Mouse (Mus musculus) brain, adult 2 months (tissue): ENCODE measurements around the gene Chrm4.
A peak's percentile ranks its signal among the peaks of the same experiment; 100 is the strongest.

Source experiments
- DNase-seq: peaks from one replicate; pipeline ENCODE4 v3.0.0; 2011; ENCODE audit warnings: low read depth, low spot score

Gene Chrm4

DNA sequence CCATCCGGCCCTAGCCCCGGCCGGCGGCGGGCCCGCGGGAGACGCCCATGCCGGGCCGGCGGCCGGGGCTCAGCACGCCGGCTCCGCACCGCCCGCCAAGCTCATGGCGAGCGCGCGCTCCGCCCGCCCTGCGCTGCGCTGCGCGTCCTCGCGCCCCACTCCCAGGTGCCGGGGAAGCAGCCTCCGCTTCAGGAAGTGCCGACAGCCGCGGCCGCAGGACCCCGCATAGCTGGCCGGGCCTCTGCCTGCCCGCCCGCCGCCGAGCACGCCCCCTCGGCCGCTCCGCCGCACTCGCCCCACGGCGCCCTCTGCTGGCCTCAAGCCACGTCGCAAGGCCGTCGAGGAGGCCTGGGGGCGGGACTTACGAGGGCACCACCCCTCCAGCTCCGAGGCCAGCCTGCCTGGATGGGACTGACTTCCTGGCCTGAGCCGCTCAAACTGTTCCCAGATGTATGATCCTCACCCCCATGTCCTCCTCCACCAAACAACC is 36.4 kb downstream of the Chrm4 start:
- DNase-seq, result peak; percentile 96

DNA sequence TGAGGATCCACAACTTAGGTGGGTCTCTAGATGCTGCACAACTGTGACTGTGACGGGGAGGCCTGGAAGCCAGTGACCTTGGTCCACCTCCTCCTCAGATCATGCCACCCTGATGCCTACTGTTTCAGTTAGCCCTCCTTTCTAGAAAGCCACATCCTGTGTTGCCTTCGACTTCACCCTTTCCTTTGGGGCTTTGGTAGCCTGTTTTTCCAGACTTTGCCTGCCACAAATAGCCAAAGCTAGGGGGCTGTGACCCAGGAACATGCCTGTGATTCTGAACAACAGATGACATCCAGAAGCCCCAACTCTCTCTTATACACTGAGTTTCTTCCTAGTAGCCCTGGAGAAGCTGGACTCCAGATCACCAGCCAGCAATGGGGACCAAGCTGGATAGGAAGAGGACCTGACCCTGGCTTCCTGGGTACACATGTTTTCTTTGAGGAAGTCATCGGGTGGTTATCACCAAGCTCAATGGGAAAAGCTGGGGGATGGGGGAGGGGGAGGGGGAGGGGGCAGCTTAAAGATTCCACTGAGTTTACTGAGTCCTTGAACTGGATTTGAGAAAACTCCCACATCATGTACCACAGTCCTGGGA is 37.7 kb downstream of the Chrm4 start:
- no peak for DNase-seq

DNA sequence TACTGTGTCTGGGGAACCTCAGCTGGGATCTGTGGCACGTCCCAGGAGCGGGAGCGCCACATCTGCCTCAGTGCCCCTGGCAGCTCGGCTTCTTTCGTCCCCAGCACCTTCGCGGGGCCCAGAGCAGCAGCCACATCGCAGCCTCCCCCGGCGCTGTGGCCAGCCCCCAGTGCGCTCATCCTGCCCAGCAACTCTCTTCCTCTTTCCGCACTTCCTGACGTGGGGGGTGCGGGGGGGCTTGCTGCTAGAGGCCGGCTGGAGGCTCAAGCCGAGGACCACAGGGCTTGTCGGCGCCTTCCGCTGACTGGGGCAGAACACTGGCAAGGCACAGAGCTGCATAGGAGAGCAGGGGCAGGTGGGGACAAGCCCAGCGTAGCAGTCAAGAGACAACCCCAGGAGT is 38.4 kb downstream of the Chrm4 start:
- no peak for DNase-seq

DNA sequence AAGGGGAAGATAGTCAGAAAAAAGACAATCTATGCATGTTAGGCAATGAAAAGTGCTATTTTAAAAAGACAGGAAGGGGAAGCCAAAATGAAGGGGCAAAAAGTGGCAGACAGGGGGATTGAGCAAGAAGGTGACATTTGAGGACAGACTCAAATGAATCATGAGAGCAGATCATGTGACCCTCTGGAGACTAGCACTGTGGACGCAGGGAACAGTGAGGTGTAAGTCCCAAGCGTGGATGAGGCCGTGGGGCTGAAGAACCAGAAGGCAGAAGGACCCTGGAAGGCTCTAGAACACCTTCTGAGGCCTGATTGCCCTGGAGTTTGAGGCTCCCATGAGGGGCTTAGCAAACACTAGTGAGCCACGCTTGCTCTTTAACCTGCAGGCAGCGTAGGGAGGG is 39.3 kb downstream of the Chrm4 start:
- DNase-seq, result no peak

DNA sequence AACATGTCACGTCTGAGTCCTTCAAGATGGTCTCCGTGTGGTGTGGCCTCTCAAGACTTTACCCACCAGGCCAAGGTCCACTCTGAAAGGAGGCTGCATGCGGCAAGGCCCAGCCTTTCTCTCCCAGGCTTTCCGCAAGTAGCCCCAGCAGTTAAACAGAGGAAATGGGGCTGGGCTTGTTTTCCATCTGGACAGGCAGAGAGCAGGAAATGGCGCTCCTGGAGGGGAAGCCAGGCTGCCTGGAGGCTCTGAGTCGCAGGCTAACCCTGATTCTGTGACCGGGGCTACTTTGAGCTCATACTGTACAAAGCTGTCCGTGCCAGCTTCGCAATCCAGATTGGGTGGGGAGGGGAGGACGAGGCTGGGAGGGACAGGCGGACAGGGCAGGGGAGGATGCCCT is 40.9 kb downstream of the Chrm4 start:
- DNase-seq, result no peak

DNA sequence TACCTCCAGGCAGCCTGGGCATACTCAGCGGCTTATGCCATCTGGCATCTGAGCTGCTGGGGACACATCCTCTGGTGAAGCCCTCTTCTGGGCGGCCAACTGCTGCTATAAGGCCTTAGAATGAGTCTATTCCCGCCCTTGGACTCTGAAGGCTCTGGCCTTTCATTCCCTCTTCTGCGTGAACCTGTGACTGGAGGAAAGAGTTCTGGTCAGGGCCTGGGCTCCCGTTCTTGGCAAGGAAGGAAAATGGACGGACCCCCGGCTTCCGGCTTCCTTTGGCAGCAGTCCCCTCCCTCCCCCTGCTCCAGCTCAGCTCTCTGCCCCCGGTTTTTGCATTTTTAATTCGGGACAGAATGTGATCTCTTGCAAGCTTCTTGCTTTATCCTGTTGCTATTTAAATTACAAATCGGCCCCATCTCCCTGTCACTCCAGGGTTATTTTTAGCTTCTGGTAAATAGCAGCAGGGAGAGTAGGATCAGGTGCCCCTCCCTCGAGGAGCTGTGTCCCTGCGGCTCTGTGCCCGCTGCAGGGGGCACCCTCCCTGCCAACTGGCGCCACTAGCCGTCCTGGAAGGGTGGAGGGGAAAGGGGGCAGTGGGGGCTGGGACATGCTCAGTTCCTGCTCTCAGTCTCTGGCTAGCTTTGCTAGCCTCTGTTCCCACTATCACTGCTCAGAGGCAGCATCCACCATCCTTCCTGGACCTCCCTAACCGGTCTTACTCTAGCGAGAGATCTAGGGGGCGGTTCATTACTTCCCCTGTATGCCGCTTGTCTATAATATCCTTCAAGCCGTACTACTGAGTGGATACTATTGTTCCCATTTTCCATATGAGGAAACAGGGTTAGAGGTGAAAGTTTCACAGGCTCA is 44.4 kb downstream of the Chrm4 start:
- peak; percentile 94 for DNase-seq

DNA sequence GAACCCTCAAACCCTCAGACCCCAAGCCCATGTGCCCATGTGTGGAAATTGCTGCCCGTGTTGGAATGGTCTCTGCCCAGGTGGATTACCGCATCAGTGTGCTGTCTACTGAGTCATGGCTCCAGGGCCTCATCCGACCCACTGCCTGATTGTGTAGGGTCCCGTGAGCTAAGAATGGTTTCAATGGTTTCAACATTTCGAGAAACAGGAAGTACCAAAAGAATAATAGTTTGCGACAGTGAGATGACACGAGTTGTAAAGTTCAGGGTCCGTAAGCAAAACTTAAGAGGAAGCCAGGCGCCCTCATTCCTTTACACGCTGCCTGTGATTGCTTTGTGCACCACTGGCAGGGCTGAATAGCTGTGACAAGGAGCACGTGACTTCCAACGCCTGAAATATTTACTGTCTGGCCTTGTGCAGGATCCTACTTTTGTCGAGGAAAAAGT is 45.1 kb downstream of the Chrm4 start:
- DNase-seq, result peak; percentile 56

DNA sequence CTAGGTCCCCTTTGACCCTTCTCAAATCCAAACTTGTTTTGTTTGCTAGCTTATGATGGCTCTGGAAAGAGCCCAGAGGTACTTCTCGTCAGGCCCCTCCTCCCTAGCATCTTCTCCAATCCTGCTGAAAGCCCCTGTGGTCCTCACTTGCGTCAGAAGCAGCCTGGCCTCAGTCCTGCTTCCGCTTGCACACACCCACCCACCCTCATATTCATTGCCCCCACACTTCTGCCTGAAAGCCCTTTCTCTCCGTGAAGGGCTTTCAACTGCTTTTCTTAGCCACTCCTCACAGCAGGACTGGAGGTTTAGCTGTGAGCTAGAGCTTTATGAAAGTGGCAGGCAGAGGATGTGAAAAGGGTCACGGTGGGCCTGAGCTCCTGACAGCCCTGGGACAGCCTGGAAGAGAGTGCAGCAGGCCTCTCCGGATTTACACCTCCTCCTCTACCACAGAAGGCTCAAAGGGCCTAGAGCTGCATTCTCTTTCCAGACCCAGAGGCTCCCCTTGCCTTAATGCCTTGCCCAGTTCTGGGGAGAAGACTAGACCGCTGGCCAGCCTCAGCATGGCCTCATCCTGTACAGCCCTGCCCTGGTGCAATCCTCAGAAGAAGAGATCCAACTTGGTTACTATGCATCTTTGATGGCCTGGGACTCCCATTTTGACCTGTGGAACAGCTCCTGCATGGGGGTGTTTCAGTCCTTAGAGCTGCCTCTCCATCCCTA is 46.5 kb downstream of the Chrm4 start:
- peak; percentile 71 for DNase-seq

DNA sequence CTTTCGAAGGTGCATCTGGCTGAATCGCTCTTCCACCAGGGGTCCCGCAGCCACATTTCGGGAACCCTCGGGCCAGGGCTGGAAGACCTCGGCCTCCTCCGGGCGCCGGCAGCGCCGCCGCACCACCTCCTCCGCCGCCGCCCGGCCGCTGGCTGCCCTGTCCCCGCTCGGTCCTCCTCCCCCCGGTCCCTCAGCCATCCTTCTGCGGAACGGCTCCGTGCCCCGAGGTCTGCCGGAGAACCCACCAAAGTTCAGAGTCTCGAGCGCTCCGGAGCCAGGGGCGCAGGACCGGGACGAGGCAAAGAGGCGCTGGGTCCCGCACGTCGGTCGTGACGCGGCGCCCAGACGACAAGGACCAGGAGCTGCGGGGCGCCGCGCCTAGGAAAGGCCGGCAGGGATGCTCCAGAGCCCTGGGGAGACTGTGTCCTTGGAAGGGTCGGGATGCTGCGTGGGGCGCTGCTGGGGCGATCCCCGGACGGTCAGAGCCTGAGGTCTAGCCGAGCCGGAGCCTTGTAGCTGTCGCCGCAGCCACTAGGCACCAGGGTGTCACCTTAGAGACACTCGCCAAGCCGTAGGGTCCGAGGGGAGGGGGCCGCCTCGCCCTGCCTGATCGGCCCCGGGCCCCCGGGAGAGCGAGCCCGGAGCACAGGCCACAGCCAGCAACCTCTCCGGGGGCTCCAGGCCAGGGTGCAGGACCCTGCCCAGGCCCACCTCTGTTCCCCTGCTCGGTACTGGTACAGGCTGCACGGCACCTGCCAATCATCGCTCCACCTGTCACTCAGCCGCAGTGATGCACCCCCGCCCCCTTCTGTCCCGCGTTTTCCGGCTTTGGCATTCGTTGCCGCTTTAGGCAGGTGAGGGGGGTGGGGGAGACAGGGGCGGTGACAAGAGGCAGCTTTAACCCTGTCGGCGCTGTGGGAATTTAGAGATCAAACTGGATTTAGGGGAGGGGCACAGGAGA is 48.8 kb downstream of the Chrm4 start, which contains the start of gene Dgkz:
Gene Dgkz (minus strand): TSS at position 284 of the 961 bp plus-strand sequence.
- DNase-seq, result peak; percentile 65

DNA sequence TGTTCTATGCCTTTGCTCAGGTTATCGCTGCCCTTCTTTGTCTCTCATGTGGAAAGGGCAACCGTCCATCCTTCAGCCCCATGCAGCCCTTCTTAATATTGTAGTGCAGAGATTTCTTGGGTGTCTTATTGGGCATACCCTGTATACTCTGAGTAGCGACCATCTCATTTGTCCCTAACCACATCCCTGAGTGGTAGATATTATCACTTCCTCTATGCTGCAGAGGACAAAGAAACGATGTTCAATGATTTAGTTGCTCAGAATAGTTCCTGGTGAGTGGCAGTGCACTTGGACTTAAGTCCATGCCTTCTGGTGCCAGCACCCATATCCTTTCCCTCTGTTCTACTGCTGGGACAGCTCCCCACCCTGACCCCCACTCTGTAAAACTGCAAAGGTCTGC is 50.9 kb downstream of the Chrm4 start:
- DNase-seq, result no peak
